Mouse (Mus musculus): ENCODE measurements around the gene Pdlim3. TPM values are rescaled to one million over a fixed set of nuclear protein-coding genes. Genes with fewer than 3 reads are reported as not detected.

The Pdlim3 gene
- polyA plus RNA-seq, 1 experiment from 2014 or later: 23.7 TPM

GRCm38 (mm10) chr8:45906251-45906619 lies 21.0 kb downstream of the Pdlim3 start:
- Histone ChIP-seq H3K27me3 (no peaks in the 10 kb centered on the region), H3K9me3 (replicated peaks) (no peaks in the 10 kb centered on the region), H3K27ac (no peak overlapping the region), H3K4me3 (replicated peaks) (no peak overlapping the region), H3K4me2 (no peak overlapping the region), H3K4me1 (0 out of 2 replicates have a peak, but pooled peaks cover 3% of the 10 kb centered on the region), H3K9ac (no peak overlapping the region), H3K36me3 (no peaks in the 10 kb centered on the region)
- WGBS: 89% methylated on average over 4 of the region's 4 CpGs
- no peak for ATAC-seq (replicated peaks; ENCODE audit: low FRiP score)

GRCm38 (mm10) chr8:45913707-45914106 lies 28.4 kb downstream of the Pdlim3 start:
- H3K27ac ChIP-seq: peak overlapping the region; percentile 54; the same call in 1 of the 2 replicates
- no peaks in the 10 kb centered on the region for H3K36me3 ChIP-seq
- H3K9ac ChIP-seq: no peak overlapping the region
- peak; percentile 55 for ATAC-seq (replicated peaks; ENCODE audit: low FRiP score)
- H3K27me3 ChIP-seq: no peaks in the 10 kb centered on the region
- peak overlapping the region; percentile 31 for H3K4me2 ChIP-seq
- 45% methylated on average over 11 of the region's 11 CpGs for WGBS
- no peaks in the 10 kb centered on the region for H3K9me3 ChIP-seq (replicated peaks)
- H3K4me1 ChIP-seq: 0 out of 2 replicates have a peak, but pooled peaks cover 13% of the 10 kb centered on the region
- no peak overlapping the region for H3K4me3 ChIP-seq (replicated peaks)

GRCm38 (mm10) chr8:45916496-45916895 lies 31.2 kb downstream of the Pdlim3 start:
- Histone ChIP-seq H3K4me3 (replicated peaks) (no peak overlapping the region), H3K9ac (no peak overlapping the region), H3K27me3 (no peaks in the 10 kb centered on the region), H3K4me1 (0 out of 2 replicates have a peak, but pooled peaks cover 10% of the 10 kb centered on the region), H3K9me3 (replicated peaks) (no peaks in the 10 kb centered on the region), H3K36me3 (no peaks in the 10 kb centered on the region), H3K4me2 (no peak overlapping the region), H3K27ac (peak overlapping the region; percentile 74)
- WGBS: 82% methylated on average over 3 of the region's 3 CpGs
- no peak for ATAC-seq (replicated peaks; ENCODE audit: low FRiP score)

- Histone ChIP-seq H3K9ac (no peak overlapping the region), H3K4me3 (replicated peaks) (peak overlapping the region; percentile 17; the same call in 1 of the 2 replicates), H3K27ac (peak overlapping the region; percentile 74), H3K27me3 (no peaks in the 10 kb centered on the region), H3K4me1 (0 out of 2 replicates have a peak, but pooled peaks cover 10% of the 10 kb centered on the region), H3K36me3 (no peaks in the 10 kb centered on the region), H3K4me2 (peak overlapping the region; percentile 40), H3K9me3 (replicated peaks) (no peaks in the 10 kb centered on the region)
- peak; percentile 71 for ATAC-seq (replicated peaks; ENCODE audit: low FRiP score)
- 44% methylated on average over 20 of the region's 20 CpGs for WGBS
Observed at GRCm38 (mm10) chr8:45917040-45917679, 31.9 kb downstream of the Pdlim3 start.

GRCm38 (mm10) chr8:45918891-45919290 lies 33.6 kb downstream of the Pdlim3 start:
- H3K27ac ChIP-seq: no peak overlapping the region
- no peak overlapping the region for H3K9ac ChIP-seq
- no peaks in the 10 kb centered on the region for H3K36me3 ChIP-seq
- H3K9me3 ChIP-seq (replicated peaks): no peaks in the 10 kb centered on the region
- no peak overlapping the region for H3K4me2 ChIP-seq
- ATAC-seq (replicated peaks; ENCODE audit: low FRiP score): no peak
- H3K27me3 ChIP-seq: no peaks in the 10 kb centered on the region
- H3K4me1 ChIP-seq: 0 out of 2 replicates have a peak, but pooled peaks cover 10% of the 10 kb centered on the region
- no peak overlapping the region for H3K4me3 ChIP-seq (replicated peaks)
- WGBS: 83% methylated on average over 15 of the region's 15 CpGs

- Histone ChIP-seq H3K4me1 (0 out of 2 replicates have a peak, but pooled peaks cover 10% of the 10 kb centered on the region), H3K36me3 (no peaks in the 10 kb centered on the region), H3K9me3 (replicated peaks) (no peaks in the 10 kb centered on the region), H3K4me3 (replicated peaks) (no peak overlapping the region), H3K27ac (no peak overlapping the region), H3K27me3 (no peaks in the 10 kb centered on the region), H3K4me2 (no peak overlapping the region), H3K9ac (no peak overlapping the region)
- WGBS: 85% methylated on average over 7 of the region's 7 CpGs
- ATAC-seq (replicated peaks; ENCODE audit: low FRiP score): no peak
Observed at GRCm38 (mm10) chr8:45920392-45920791, 35.1 kb downstream of the Pdlim3 start.

GRCm38 (mm10) chr8:45922116-45922515 lies 36.9 kb downstream of the Pdlim3 start:
- Histone ChIP-seq H3K27ac (no peak overlapping the region), H3K4me1 (0 out of 2 replicates have a peak, but pooled peaks cover 3% of the 10 kb centered on the region), H3K27me3 (no peaks in the 10 kb centered on the region), H3K9ac (no peak overlapping the region), H3K9me3 (replicated peaks) (no peaks in the 10 kb centered on the region), H3K36me3 (no peaks in the 10 kb centered on the region), H3K4me2 (no peak overlapping the region), H3K4me3 (replicated peaks) (no peak overlapping the region)
- ATAC-seq (replicated peaks; ENCODE audit: low FRiP score): no peak
- WGBS: 95% methylated on average over 7 of the region's 7 CpGs

- Histone ChIP-seq H3K4me1 (peaks cover 4% of the 10 kb centered on the region; the same call in 1 of the 2 replicates), H3K9ac (no peak within 1 kb of the TSS), H3K4me3 (replicated peaks) (peak within 1 kb of the TSS; percentile 31), H3K9me3 (replicated peaks) (peaks cover 3% of the 10 kb centered on the region; the same call in 1 of the 2 replicates), H3K27me3 (no peaks in the 10 kb centered on the region), H3K36me3 (no peaks in the 10 kb centered on the region), H3K4me2 (peak within 1 kb of the TSS; percentile 55), H3K27ac (no peak within 1 kb of the TSS)
- 3% methylated on average over 23 of the region's 23 CpGs for WGBS
- ATAC-seq (replicated peaks; ENCODE audit: low FRiP score): peak; percentile 88
Observed at GRCm38 (mm10) chr8:45934582-45935014, 49.3 kb downstream of the Pdlim3 start, which contains the start of gene Ccdc110. Gene Ccdc110 (plus strand): TSS chr8:45934619.

- ATAC-seq (replicated peaks; ENCODE audit: low FRiP score): no peak
- Histone ChIP-seq H3K27me3 (no peaks in the 10 kb centered on the region), H3K4me1 (peaks cover 4% of the 10 kb centered on the region; the same call in 1 of the 2 replicates), H3K4me3 (replicated peaks) (no peak overlapping the region), H3K9ac (no peak overlapping the region), H3K27ac (no peak overlapping the region), H3K9me3 (replicated peaks) (no peaks in the 10 kb centered on the region), H3K4me2 (no peak overlapping the region), H3K36me3 (no peaks in the 10 kb centered on the region)
- 88% methylated on average over 9 of the region's 9 CpGs for WGBS
Observed at GRCm38 (mm10) chr8:45936986-45937385, 51.7 kb downstream of the Pdlim3 start.

- Histone ChIP-seq H3K4me1 (no peaks in the 10 kb centered on the region), H3K9me3 (replicated peaks) (no peaks in the 10 kb centered on the region), H3K9ac (no peak overlapping the region), H3K4me2 (no peak overlapping the region), H3K27ac (no peak overlapping the region), H3K27me3 (no peaks in the 10 kb centered on the region), H3K36me3 (no peaks in the 10 kb centered on the region), H3K4me3 (replicated peaks) (no peak overlapping the region)
- 89% methylated on average over 4 of the region's 4 CpGs for WGBS
- no peak for ATAC-seq (replicated peaks; ENCODE audit: low FRiP score)
Observed at GRCm38 (mm10) chr8:45946283-45946682, 61.0 kb downstream of the Pdlim3 start.

GRCm38 (mm10) chr8:45950622-45951021 lies 65.4 kb downstream of the Pdlim3 start:
- no peaks in the 10 kb centered on the region for H3K36me3 ChIP-seq
- WGBS: 56% methylated on average over 2 of the region's 2 CpGs
- ATAC-seq (replicated peaks; ENCODE audit: low FRiP score): no peak

More at GRCm38 (mm10) chr8:45950622-45951021, 65.4 kb downstream of the Pdlim3 start:
- H3K27ac ChIP-seq: no peak overlapping the region
- no peaks in the 10 kb centered on the region for H3K9me3 ChIP-seq (replicated peaks)
- no peak overlapping the region for H3K4me3 ChIP-seq (replicated peaks)
- H3K27me3 ChIP-seq: no peaks in the 10 kb centered on the region
- H3K9ac ChIP-seq: no peak overlapping the region
- no peak overlapping the region for H3K4me2 ChIP-seq
- no peaks in the 10 kb centered on the region for H3K4me1 ChIP-seq
